Mouse (Mus musculus) kidney, embryonic 14.5 days (tissue): Measurements from ENCODE around the gene Glp1r. TPM values are rescaled to one million over a fixed set of nuclear protein-coding genes. Genes with fewer than 3 reads are reported as not detected.

ENCODE experiments used
- ATAC-seq: fragments of 200-750 bp; cut with Nextera tagmentation; 2 replicates; pipeline ENCODE4 v1.8.0; 2017; ENCODE audit warnings: moderate number of reproducible peaks, mild to moderate bottlenecking, moderate TSS enrichment, moderate library complexity; ENCODE audit not compliant: low FRiP score, low TSS enrichment
- H3K27ac ChIP-seq: fragments of 300-500 bp; sonication (generic); 2 replicates; pipeline ENCODE4 v1.5.1; 2014; ENCODE audit warnings: low read depth, mild to moderate bottlenecking, low read length, moderate library complexity, mixed read lengths
- H3K27me3 ChIP-seq: fragments of 300-500 bp; sonication (generic); 2 replicates; pipeline ENCODE4 v1.6.1; 2014; ENCODE audit warnings: mild to moderate bottlenecking, low read length; ENCODE audit not compliant: control insufficient read depth, insufficient read depth
- H3K36me3 ChIP-seq: fragments of 300-500 bp; sonication (generic); 2 replicates; pipeline ENCODE4 v1.6.1; 2014; ENCODE audit warnings: low read length, mixed read lengths; ENCODE audit not compliant: control insufficient read depth, insufficient read depth
- H3K4me1 ChIP-seq: fragments of 300-500 bp; sonication (generic); 2 replicates; pipeline ENCODE4 v1.6.1; 2014; ENCODE audit warnings: low read length, mixed read lengths; ENCODE audit not compliant: control insufficient read depth, insufficient read depth
- H3K4me2 ChIP-seq: fragments of 300-500 bp; sonication (generic); replicated peaks from 2 replicates; pipeline ENCODE4 v1.6.1; 2014; ENCODE audit warnings: low read depth, mild to moderate bottlenecking, low read length
- H3K4me3 ChIP-seq: fragments of 300-500 bp; sonication (generic); 2 replicates; pipeline ENCODE4 v1.5.1; 2014; ENCODE audit warnings: mild to moderate bottlenecking, low read length
- H3K9ac ChIP-seq: fragments of 300-500 bp; sonication (generic); 2 replicates; pipeline ENCODE4 v1.6.1; 2014; ENCODE audit warnings: low read depth, mild to moderate bottlenecking, low read length, moderate library complexity
- H3K9me3 ChIP-seq: fragments of 300-500 bp; sonication (generic); 2 replicates; pipeline ENCODE4 v1.6.1; 2016; ENCODE audit warnings: low read length; ENCODE audit not compliant: control insufficient read depth
- WGBS: fragments of 180-500 bp; shearing (Covaris S2); extraction: QIAGEN DNeasy Blood & Tissue Kit; methylation state at CpG from one replicate; pipeline ENCODE4 v1.1.7; 2014; 5-methylcytosine and 5-hydroxymethylcytosine counted together
- polyA plus RNA-seq: library from polyadenylated mRNA; unstranded; fragments of >200 nt; fragmentation: Nextera tagmentation; extraction: Ambion mirVana; gene quantifications from 2 replicates; pipeline ENCODE4 v1.2.1, GENCODE M21; 2014

The Glp1r gene
- polyA plus RNA-seq, 1 experiment from 2014 or later, result 0.18 TPM

DNA sequence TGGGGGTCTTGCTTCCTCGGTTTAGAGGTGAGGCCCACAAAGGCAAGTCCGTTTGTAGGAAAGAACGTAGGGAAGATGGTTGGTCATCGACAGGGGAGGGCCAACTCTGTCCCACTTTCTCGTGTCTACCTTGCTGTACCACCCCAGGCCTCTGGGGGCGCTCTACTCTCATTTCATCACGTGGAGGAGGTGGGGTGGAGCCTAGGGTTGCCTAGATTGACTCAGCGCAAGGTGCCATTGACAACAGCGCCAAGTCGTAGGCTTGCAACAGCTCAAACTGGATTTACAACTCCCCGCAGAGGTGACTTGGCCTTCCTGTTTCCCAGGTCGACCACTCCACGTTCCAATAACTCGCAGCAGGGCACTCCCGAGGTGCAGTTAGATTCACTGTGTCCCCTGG, 27.3 kb upstream of the Glp1r start:
- H3K27ac ChIP-seq, result no peak overlapping the region
- H3K9ac ChIP-seq, result no peak overlapping the region
- ATAC-seq, result no peak
- no peaks in the 10 kb centered on the region for H3K4me1 ChIP-seq
- H3K36me3 ChIP-seq, result no peaks in the 10 kb centered on the region
- no peak overlapping the region for H3K4me3 ChIP-seq
- peaks cover 4% of the 10 kb centered on the region; the same call in 1 of the 2 replicates for H3K9me3 ChIP-seq
- whole genome bisulfite sequencing, result 55% methylated on average over 15 of the region's 15 CpGs
- no peak overlapping the region for H3K4me2 ChIP-seq
- H3K27me3 ChIP-seq, result no peaks in the 10 kb centered on the region

DNA sequence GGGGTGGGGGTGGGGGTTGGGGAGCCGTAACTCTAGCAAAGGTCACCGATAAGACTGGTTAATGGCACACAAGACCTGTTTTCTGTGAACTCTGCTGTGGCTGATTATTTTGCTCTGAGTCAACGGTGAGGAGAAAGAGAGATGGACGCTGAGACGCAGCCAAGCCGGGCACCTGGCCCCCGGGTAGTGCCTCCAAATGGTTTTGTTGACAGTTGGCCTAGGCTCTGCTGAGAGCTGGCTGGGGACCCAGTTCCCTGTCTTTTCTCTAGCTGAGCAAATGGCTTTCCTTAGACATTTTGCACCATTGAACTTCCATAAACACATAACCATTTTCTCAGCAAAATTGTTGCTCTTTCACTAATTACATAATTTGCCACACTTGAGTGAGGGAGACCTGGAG, 24.2 kb upstream of the Glp1r start:
- no peaks in the 10 kb centered on the region for H3K36me3 ChIP-seq
- no peak overlapping the region for H3K4me2 ChIP-seq
- no peak overlapping the region for H3K27ac ChIP-seq
- no peaks in the 10 kb centered on the region for H3K4me1 ChIP-seq
- no peak overlapping the region for H3K9ac ChIP-seq
- H3K4me3 ChIP-seq, result no peak overlapping the region
- WGBS, result 53% methylated on average over 7 of the region's 7 CpGs
- no peaks in the 10 kb centered on the region; the same call in 1 of the 2 replicates for H3K27me3 ChIP-seq
- peaks cover 4% of the 10 kb centered on the region; the same call in 1 of the 2 replicates for H3K9me3 ChIP-seq
- no peak for ATAC-seq

DNA sequence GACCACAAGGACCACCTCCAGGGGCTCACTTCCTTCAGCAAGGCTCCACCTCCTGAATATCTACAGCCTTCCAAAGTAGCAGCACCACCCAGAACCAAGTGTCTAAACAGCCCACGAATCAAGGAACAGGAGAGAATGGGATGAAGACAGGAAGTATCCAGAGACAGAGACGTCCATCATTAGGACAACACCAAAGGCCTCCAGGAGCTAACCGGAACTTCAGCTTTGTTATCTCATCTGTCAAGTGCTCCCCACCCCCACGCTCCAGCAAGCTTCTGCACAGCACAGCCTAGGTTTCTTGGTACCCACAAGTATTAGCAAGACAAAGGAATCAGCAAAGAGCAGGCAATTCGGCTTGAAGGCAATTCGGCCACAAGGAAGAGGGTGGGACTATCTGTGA, 23.0 kb upstream of the Glp1r start:
- no peak for ATAC-seq
- no peak overlapping the region for H3K9ac ChIP-seq
- peaks cover 4% of the 10 kb centered on the region; the same call in 1 of the 2 replicates for H3K9me3 ChIP-seq
- H3K4me3 ChIP-seq, result no peak overlapping the region
- peaks cover 4% of the 10 kb centered on the region; the same call in 1 of the 2 replicates for H3K27me3 ChIP-seq
- H3K4me2 ChIP-seq, result no peak overlapping the region
- 25% methylated on average over 6 of the region's 6 CpGs for WGBS
- no peak overlapping the region for H3K27ac ChIP-seq
- H3K4me1 ChIP-seq, result no peaks in the 10 kb centered on the region
- no peaks in the 10 kb centered on the region for H3K36me3 ChIP-seq

DNA sequence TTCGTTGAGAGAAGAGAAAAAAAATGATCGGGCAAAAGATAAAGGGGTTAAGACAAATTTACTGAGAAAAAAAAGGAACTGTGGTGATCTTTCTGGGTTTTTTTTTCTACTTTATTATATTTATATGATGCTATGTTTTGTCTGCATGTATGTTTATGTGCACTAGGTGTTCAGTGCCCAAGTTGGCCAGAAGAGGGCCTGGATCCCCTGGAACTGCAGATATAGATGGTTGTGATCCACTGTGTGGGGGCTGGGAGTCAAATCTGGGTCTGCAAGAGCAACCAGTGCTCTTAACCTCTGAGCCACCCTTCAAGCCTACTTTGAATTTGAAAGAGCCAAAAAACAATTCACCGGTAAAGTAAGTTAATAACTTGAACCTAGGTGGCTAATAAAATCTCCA, 21.2 kb upstream of the Glp1r start:
- Histone ChIP-seq H3K4me3 (no peak overlapping the region), H3K9me3 (no peaks in the 10 kb centered on the region), H3K4me2 (no peak overlapping the region), H3K27ac (no peak overlapping the region), H3K27me3 (peaks cover 4% of the 10 kb centered on the region; the same call in 1 of the 2 replicates), H3K9ac (no peak overlapping the region), H3K4me1 (no peaks in the 10 kb centered on the region), H3K36me3 (no peaks in the 10 kb centered on the region)
- ATAC-seq, result no peak
- WGBS, result 82% methylated on average over 3 of the region's 3 CpGs

DNA sequence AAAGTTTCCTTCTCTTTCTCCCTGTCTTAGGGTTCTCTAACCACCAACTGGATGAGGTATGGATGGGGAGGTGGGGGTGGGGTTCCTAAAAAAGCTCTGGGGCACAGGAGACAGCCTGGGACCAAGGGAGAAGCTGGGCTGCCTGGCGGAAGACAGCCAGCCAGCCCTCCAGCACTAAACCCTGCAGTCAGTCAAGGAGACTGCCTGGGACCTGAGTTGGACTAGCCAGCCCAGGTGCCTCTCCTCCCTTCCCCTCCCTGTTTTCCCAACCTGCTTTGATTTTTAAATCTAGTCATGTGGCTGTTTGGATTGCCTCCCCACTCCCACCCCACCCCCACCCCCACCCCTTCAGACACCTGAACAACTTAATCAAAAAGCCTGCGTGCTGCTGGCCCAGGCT, 20.6 kb upstream of the Glp1r start:
- H3K36me3 ChIP-seq, result no peaks in the 10 kb centered on the region
- no peaks in the 10 kb centered on the region for H3K4me1 ChIP-seq
- no peak overlapping the region for H3K9ac ChIP-seq
- H3K9me3 ChIP-seq, result no peaks in the 10 kb centered on the region; the same call in 1 of the 2 replicates
- H3K4me3 ChIP-seq, result no peak overlapping the region
- 44% methylated on average over 2 of the region's 2 CpGs for WGBS
- no peak overlapping the region for H3K27ac ChIP-seq
- H3K4me2 ChIP-seq, result no peak overlapping the region
- H3K27me3 ChIP-seq, result peaks cover 4% of the 10 kb centered on the region; the same call in 1 of the 2 replicates
- no peak for ATAC-seq

DNA sequence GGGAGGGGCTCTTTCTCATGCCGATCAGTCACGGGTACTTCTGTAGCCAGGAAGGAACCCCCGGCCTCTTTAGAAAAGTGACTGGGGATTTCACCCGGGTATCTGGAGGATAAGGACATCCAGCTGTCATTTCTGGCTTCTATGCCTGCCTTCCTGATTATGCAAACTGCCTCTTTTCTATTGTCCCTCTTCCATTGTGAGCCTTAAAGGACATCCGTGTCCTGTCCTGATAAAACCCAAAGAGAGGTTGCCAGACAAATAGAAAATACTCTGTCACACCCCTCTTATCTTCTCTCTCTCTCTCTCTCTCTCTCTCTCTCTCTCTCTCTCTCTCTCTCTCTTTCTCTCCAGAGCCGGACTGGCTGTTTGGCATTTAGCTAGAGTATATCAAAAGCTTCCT, 19.4 kb upstream of the Glp1r start:
- no peak overlapping the region for H3K27ac ChIP-seq
- WGBS, result 3% methylated on average over 6 of the region's 6 CpGs
- H3K27me3 ChIP-seq, result peaks cover 4% of the 10 kb centered on the region; the same call in 1 of the 2 replicates
- no peak overlapping the region for H3K9ac ChIP-seq
- H3K4me1 ChIP-seq, result no peaks in the 10 kb centered on the region
- no peaks in the 10 kb centered on the region for H3K36me3 ChIP-seq
- no peak for ATAC-seq
- no peaks in the 10 kb centered on the region; the same call in 1 of the 2 replicates for H3K9me3 ChIP-seq
- no peak overlapping the region for H3K4me2 ChIP-seq
- H3K4me3 ChIP-seq, result no peak overlapping the region

DNA sequence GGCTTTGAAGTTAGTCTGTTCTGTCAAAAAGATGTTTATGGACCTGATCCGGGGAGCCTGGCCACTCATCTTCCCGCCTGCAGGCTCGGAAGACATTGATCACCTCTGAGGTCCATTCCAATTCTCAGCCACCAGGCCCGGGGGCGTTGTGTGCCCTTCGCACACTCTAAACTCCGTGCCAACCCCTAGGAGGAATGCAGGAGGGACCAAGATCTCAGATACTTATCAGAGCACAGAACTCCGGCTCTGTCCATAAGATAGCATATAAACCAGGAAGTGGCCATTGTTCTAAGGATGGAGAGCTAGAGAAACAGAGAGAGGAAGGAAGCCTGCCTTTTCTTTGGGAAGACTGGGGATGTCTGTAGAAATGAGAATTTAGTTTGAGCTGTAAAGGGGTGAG, 18.1 kb upstream of the Glp1r start:
- 54% methylated on average over 8 of the region's 8 CpGs for WGBS
- H3K4me3 ChIP-seq, result no peak overlapping the region
- H3K36me3 ChIP-seq, result no peaks in the 10 kb centered on the region
- H3K27ac ChIP-seq, result no peak overlapping the region
- H3K27me3 ChIP-seq, result peaks cover 4% of the 10 kb centered on the region; the same call in 1 of the 2 replicates
- ATAC-seq, result no peak
- no peaks in the 10 kb centered on the region; the same call in 1 of the 2 replicates for H3K9me3 ChIP-seq
- H3K4me1 ChIP-seq, result no peaks in the 10 kb centered on the region
- H3K9ac ChIP-seq, result no peak overlapping the region
- H3K4me2 ChIP-seq, result no peak overlapping the region

DNA sequence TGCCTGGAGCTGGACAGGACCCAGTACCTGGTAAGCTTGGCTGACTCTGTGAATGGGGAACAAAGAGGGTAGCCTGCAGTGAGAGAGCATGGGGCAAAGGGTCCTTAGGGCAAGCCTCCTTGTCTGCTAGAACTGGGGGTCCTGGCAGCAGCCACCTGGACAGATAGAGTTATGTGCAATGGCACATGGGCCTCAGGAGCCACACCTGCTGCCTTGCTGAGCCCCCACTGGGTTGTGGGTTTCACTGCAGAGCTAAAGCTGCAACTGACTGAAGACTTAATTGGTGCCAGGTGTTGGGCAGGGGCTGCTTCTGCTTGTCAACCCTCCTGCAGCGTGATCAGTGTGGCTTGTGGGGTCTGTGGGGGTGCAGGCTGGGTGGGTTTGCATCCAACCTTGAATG, 9.5 kb upstream of the Glp1r start:
- no peaks in the 10 kb centered on the region for H3K4me1 ChIP-seq
- H3K4me3 ChIP-seq, result no peak overlapping the region
- ATAC-seq, result no peak
- no peaks in the 10 kb centered on the region for H3K36me3 ChIP-seq
- WGBS, result 16% methylated on average over 1 of the region's 1 CpGs
- no peak overlapping the region for H3K27ac ChIP-seq
- no peak overlapping the region for H3K9ac ChIP-seq
- H3K27me3 ChIP-seq, result no peaks in the 10 kb centered on the region
- no peaks in the 10 kb centered on the region for H3K9me3 ChIP-seq
- no peak overlapping the region for H3K4me2 ChIP-seq

DNA sequence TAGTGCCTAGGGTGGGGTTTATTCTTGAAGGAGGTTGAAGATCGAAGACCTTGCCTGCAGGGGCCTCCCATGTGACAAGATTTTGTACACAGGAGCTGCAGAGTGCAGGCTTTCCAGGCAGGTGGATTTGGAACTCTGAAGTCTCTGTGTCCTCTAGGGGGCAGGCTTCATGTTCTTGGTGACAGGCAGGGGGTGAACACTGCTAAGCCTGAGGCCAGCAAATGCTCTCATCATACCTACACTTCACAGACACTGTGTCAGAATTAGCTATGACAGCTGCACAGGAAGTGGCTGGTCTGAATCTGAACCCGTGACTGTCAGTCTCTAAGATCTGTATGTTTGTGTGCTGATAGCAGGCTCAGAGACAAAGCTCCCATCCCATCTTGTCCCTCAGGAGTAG, 8.9 kb upstream of the Glp1r start:
- no peak overlapping the region for H3K27ac ChIP-seq
- H3K9ac ChIP-seq, result no peak overlapping the region
- 49% methylated on average over 2 of the region's 2 CpGs for WGBS
- H3K27me3 ChIP-seq, result no peaks in the 10 kb centered on the region
- H3K36me3 ChIP-seq, result no peaks in the 10 kb centered on the region
- H3K4me1 ChIP-seq, result no peaks in the 10 kb centered on the region
- no peaks in the 10 kb centered on the region for H3K9me3 ChIP-seq
- ATAC-seq, result no peak
- no peak overlapping the region for H3K4me2 ChIP-seq
- H3K4me3 ChIP-seq, result no peak overlapping the region
